Mouse (Mus musculus): Measurements from ENCODE around the gene Epb41l3. TPM values are rescaled to one million over a fixed set of nuclear protein-coding genes. Genes with fewer than 3 reads are reported as not detected.

The Epb41l3 gene
- polyA plus RNA-seq, 1 experiment from 2014 or later = 53.8 TPM

GRCm38 (mm10) chr17:69265759-69266463 is 190.4 kb downstream of the Epb41l3 start:
- DNase-seq (ENCODE audit: low spot score) = no peak
- Histone ChIP-seq H3K4me2 (ENCODE audit: low read length) (no peak overlapping the region), H3K4me3 (ENCODE audit: low read depth, low read length) (no peak overlapping the region), H3K27me3 (replicated peaks; ENCODE audit: control insufficient read depth, insufficient read depth, low read length) (no peaks in the 10 kb centered on the region), H3K4me1 (ENCODE audit: control insufficient read depth, insufficient read depth, low read length) (no peaks in the 10 kb centered on the region; the same call in 1 of the 2 replicates), H3K27ac (ENCODE audit: low read depth, low read length) (no peak overlapping the region), H3K9ac (ENCODE audit: low read length) (no peak overlapping the region), H3K9me3 (replicated peaks; ENCODE audit: control insufficient read depth, low read length) (no peaks in the 10 kb centered on the region), H3K36me3 (ENCODE audit: control insufficient read depth, insufficient read depth, low read length) (0 out of 2 replicates have a peak, but pooled peaks cover 2% of the 10 kb centered on the region)
- no peak for ATAC-seq
- WGBS = 47% methylated on average over 17 of the region's 17 CpGs

DNA sequence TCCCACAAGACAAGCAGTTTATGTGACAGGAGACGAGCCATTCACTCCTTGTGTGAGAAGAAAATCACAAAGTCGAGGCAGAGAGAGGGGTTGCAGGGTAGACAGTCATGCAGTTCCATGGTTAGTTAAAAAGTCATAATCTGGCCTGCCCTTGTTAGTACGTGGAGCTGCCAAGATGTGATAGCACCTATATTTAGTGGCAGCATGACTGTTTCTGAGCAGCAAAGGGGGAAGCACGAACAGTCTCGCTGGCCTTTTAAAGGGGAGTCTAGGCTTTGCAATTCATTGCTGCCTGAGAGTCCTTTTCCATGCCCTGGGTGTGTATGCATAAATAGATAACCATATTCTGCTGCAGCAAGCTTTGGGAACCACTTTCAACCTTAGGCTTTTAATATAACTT is 191.5 kb downstream of the Epb41l3 start:
- 0 out of 2 replicates have a peak, but pooled peaks cover 2% of the 10 kb centered on the region for H3K36me3 ChIP-seq (ENCODE audit: control insufficient read depth, insufficient read depth, low read length)
- H3K27me3 ChIP-seq (replicated peaks; ENCODE audit: control insufficient read depth, insufficient read depth, low read length) = no peaks in the 10 kb centered on the region
- H3K4me3 ChIP-seq (ENCODE audit: low read depth, low read length) = no peak overlapping the region
- no peaks in the 10 kb centered on the region; the same call in 1 of the 2 replicates for H3K4me1 ChIP-seq (ENCODE audit: control insufficient read depth, insufficient read depth, low read length)
- no peaks in the 10 kb centered on the region for H3K9me3 ChIP-seq (replicated peaks; ENCODE audit: control insufficient read depth, low read length)
- no peak for ATAC-seq
- no peak overlapping the region for H3K27ac ChIP-seq (ENCODE audit: low read depth, low read length)
- H3K4me2 ChIP-seq (ENCODE audit: low read length) = no peak overlapping the region
- WGBS = 77% methylated on average over 5 of the region's 5 CpGs
- H3K9ac ChIP-seq (ENCODE audit: low read length) = no peak overlapping the region
- DNase-seq (ENCODE audit: low spot score) = no peak

DNA sequence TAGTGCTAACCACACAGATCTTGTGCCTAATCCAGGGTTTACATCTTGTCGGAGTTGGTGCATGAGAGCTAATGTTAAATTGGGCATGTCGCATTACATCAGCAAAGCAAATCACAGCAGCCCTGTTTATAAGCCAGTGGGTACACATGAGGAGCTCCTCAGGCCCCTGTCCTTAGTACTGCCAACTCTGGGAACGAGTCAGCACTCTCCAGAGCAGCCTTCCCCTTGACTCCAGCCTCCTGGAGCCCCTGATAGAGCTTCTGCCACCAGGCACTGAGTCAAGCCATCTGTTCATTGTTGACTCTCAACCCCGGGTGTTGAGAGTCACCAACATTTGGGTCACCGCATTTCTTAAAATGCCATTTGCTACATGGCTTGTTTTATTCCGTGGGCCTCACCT is 192.0 kb downstream of the Epb41l3 start:
- H3K27me3 ChIP-seq (replicated peaks; ENCODE audit: control insufficient read depth, insufficient read depth, low read length) = no peaks in the 10 kb centered on the region
- no peak overlapping the region for H3K27ac ChIP-seq (ENCODE audit: low read depth, low read length)
- no peaks in the 10 kb centered on the region; the same call in 1 of the 2 replicates for H3K4me1 ChIP-seq (ENCODE audit: control insufficient read depth, insufficient read depth, low read length)
- H3K4me3 ChIP-seq (ENCODE audit: low read depth, low read length) = no peak overlapping the region
- H3K36me3 ChIP-seq (ENCODE audit: control insufficient read depth, insufficient read depth, low read length) = 0 out of 2 replicates have a peak, but pooled peaks cover 2% of the 10 kb centered on the region
- WGBS = 70% methylated on average over 6 of the region's 6 CpGs
- no peak for ATAC-seq
- no peak for DNase-seq (ENCODE audit: low spot score)
- H3K4me2 ChIP-seq (ENCODE audit: low read length) = no peak overlapping the region
- H3K9ac ChIP-seq (ENCODE audit: low read length) = no peak overlapping the region
- H3K9me3 ChIP-seq (replicated peaks; ENCODE audit: control insufficient read depth, low read length) = no peaks in the 10 kb centered on the region

GRCm38 (mm10) chr17:69277362-69277761 is 201.9 kb downstream of the Epb41l3 start:
- WGBS = 15% methylated on average over 5 of the region's 5 CpGs
- no peak for DNase-seq (ENCODE audit: low spot score)
- H3K9me3 ChIP-seq (replicated peaks; ENCODE audit: control insufficient read depth, low read length) = no peaks in the 10 kb centered on the region

GRCm38 (mm10) chr17:69284511-69284910 is 209.0 kb downstream of the Epb41l3 start:
- Histone ChIP-seq H3K36me3 (ENCODE audit: control insufficient read depth, insufficient read depth, low read length) (peaks cover 37% of the 10 kb centered on the region), H3K4me2 (ENCODE audit: low read length) (no peak overlapping the region), H3K4me3 (ENCODE audit: low read depth, low read length) (no peak overlapping the region), H3K27ac (ENCODE audit: low read depth, low read length) (no peak overlapping the region), H3K9ac (ENCODE audit: low read length) (no peak overlapping the region), H3K9me3 (replicated peaks; ENCODE audit: control insufficient read depth, low read length) (no peaks in the 10 kb centered on the region), H3K27me3 (replicated peaks; ENCODE audit: control insufficient read depth, insufficient read depth, low read length) (no peaks in the 10 kb centered on the region), H3K4me1 (ENCODE audit: control insufficient read depth, insufficient read depth, low read length) (no peaks in the 10 kb centered on the region)
- no peak for ATAC-seq
- 97% methylated on average over 13 of the region's 13 CpGs for WGBS
- DNase-seq (ENCODE audit: low spot score) = no peak

More at GRCm38 (mm10) chr17:69277362-69277761, 201.9 kb downstream of the Epb41l3 start:
- no peak overlapping the region for H3K27ac ChIP-seq (ENCODE audit: low read depth, low read length)
- no peak for ATAC-seq
- no peak overlapping the region for H3K4me2 ChIP-seq (ENCODE audit: low read length)
- H3K27me3 ChIP-seq (replicated peaks; ENCODE audit: control insufficient read depth, insufficient read depth, low read length) = no peaks in the 10 kb centered on the region
- no peak overlapping the region for H3K4me3 ChIP-seq (ENCODE audit: low read depth, low read length)
- no peaks in the 10 kb centered on the region for H3K4me1 ChIP-seq (ENCODE audit: control insufficient read depth, insufficient read depth, low read length)
- H3K36me3 ChIP-seq (ENCODE audit: control insufficient read depth, insufficient read depth, low read length) = peaks cover 4% of the 10 kb centered on the region; the same call in 1 of the 2 replicates
- no peak overlapping the region for H3K9ac ChIP-seq (ENCODE audit: low read length)

- ATAC-seq (no peak), DNase-seq (ENCODE audit: low spot score) (no peak)
- Histone ChIP-seq H3K36me3 (ENCODE audit: control insufficient read depth, insufficient read depth, low read length) (peaks cover 40% of the 10 kb centered on the region), H3K4me3 (ENCODE audit: low read depth, low read length) (no peak overlapping the region), H3K27ac (ENCODE audit: low read depth, low read length) (no peak overlapping the region), H3K27me3 (replicated peaks; ENCODE audit: control insufficient read depth, insufficient read depth, low read length) (no peaks in the 10 kb centered on the region), H3K4me2 (ENCODE audit: low read length) (no peak overlapping the region), H3K9me3 (replicated peaks; ENCODE audit: control insufficient read depth, low read length) (no peaks in the 10 kb centered on the region), H3K4me1 (ENCODE audit: control insufficient read depth, insufficient read depth, low read length) (no peaks in the 10 kb centered on the region), H3K9ac (ENCODE audit: low read length) (no peak overlapping the region)
- 97% methylated on average over 12 of the region's 12 CpGs for WGBS
Observed at GRCm38 (mm10) chr17:69288130-69288529, 212.6 kb downstream of the Epb41l3 start.

- H3K9me3 ChIP-seq (replicated peaks; ENCODE audit: control insufficient read depth, low read length) = no peaks in the 10 kb centered on the region
- H3K36me3 ChIP-seq (ENCODE audit: control insufficient read depth, insufficient read depth, low read length) = peaks cover 35% of the 10 kb centered on the region
- WGBS = 76% methylated on average over 3 of the region's 3 CpGs
- H3K4me2 ChIP-seq (ENCODE audit: low read length) = no peak overlapping the region
- H3K4me3 ChIP-seq (ENCODE audit: low read depth, low read length) = no peak overlapping the region
- no peaks in the 10 kb centered on the region for H3K4me1 ChIP-seq (ENCODE audit: control insufficient read depth, insufficient read depth, low read length)
- H3K27ac ChIP-seq (ENCODE audit: low read depth, low read length) = no peak overlapping the region
- no peaks in the 10 kb centered on the region for H3K27me3 ChIP-seq (replicated peaks; ENCODE audit: control insufficient read depth, insufficient read depth, low read length)
- no peak overlapping the region for H3K9ac ChIP-seq (ENCODE audit: low read length)
- DNase-seq (ENCODE audit: low spot score) (peak; percentile 46), ATAC-seq (peak; percentile 63; the same call in 1 of the 2 replicates)
Observed at GRCm38 (mm10) chr17:69290272-69290671, 214.8 kb downstream of the Epb41l3 start.

- H3K4me3 ChIP-seq (ENCODE audit: low read depth, low read length) = no peak overlapping the region
- WGBS = 73% methylated on average over 4 of the region's 4 CpGs
Observed at GRCm38 (mm10) chr17:69301552-69301951, 226.1 kb downstream of the Epb41l3 start.

GRCm38 (mm10) chr17:69303579-69304274 is 228.2 kb downstream of the Epb41l3 start:
- no peak overlapping the region for H3K9ac ChIP-seq (ENCODE audit: low read length)
- H3K4me3 ChIP-seq (ENCODE audit: low read depth, low read length) = no peak overlapping the region
- peak; percentile 83 for DNase-seq (ENCODE audit: low spot score)
- H3K36me3 ChIP-seq (ENCODE audit: control insufficient read depth, insufficient read depth, low read length) = no peaks in the 10 kb centered on the region
- H3K9me3 ChIP-seq (replicated peaks; ENCODE audit: control insufficient read depth, low read length) = no peaks in the 10 kb centered on the region
- H3K27ac ChIP-seq (ENCODE audit: low read depth, low read length) = no peak overlapping the region
- no peaks in the 10 kb centered on the region for H3K4me1 ChIP-seq (ENCODE audit: control insufficient read depth, insufficient read depth, low read length)
- peak; percentile 97 for ATAC-seq
- peak overlapping the region; percentile 12; the same call in 1 of the 2 replicates for H3K4me2 ChIP-seq (ENCODE audit: low read length)
- WGBS = 33% methylated on average over 11 of the region's 11 CpGs
- no peaks in the 10 kb centered on the region for H3K27me3 ChIP-seq (replicated peaks; ENCODE audit: control insufficient read depth, insufficient read depth, low read length)

More at GRCm38 (mm10) chr17:69301552-69301951, 226.1 kb downstream of the Epb41l3 start:
- Histone ChIP-seq H3K27ac (ENCODE audit: low read depth, low read length) (no peak overlapping the region), H3K4me1 (ENCODE audit: control insufficient read depth, insufficient read depth, low read length) (no peaks in the 10 kb centered on the region), H3K27me3 (replicated peaks; ENCODE audit: control insufficient read depth, insufficient read depth, low read length) (no peaks in the 10 kb centered on the region), H3K36me3 (ENCODE audit: control insufficient read depth, insufficient read depth, low read length) (no peaks in the 10 kb centered on the region), H3K9ac (ENCODE audit: low read length) (no peak overlapping the region), H3K9me3 (replicated peaks; ENCODE audit: control insufficient read depth, low read length) (no peaks in the 10 kb centered on the region), H3K4me2 (ENCODE audit: low read length) (no peak overlapping the region)
- ATAC-seq = no peak
- DNase-seq (ENCODE audit: low spot score) = no peak

Data from forebrain, embryonic 14.5 days (tissue).